Mouse (Mus musculus) small intestine, adult 2 months (tissue): ENCODE measurements around the gene Galnt15. TPM values are rescaled to one million over a fixed set of nuclear protein-coding genes. Genes with fewer than 3 reads are reported as not detected.

ENCODE experiments used
- H3K27ac ChIP-seq: fragments of 200-500 bp; 2 replicates; pipeline ENCODE4 v1.5.1; 2012; ENCODE audit warnings: low read depth, low read length, control low read depth, inconsistent platforms; ENCODE audit not compliant: insufficient read depth
- H3K27me3 ChIP-seq: fragments of 200-500 bp; 2 replicates; pipeline ENCODE4 v1.6.1; 2012; ENCODE audit warnings: mild to moderate bottlenecking, moderate library complexity, low read length, inconsistent platforms; ENCODE audit not compliant: control insufficient read depth, insufficient read depth
- H3K36me3 ChIP-seq: fragments of 200-500 bp; 2 replicates; pipeline ENCODE4 v1.6.1; 2012; ENCODE audit warnings: mild to moderate bottlenecking, low read length, control low read depth, inconsistent platforms; ENCODE audit not compliant: control insufficient read depth, insufficient read depth
- H3K4me1 ChIP-seq: fragments of 200-500 bp; 2 replicates; pipeline ENCODE4 v1.6.1; 2012; ENCODE audit warnings: low read length, inconsistent platforms, mixed read lengths; ENCODE audit not compliant: control insufficient read depth, insufficient read depth, insufficient read length
- H3K4me3 ChIP-seq: fragments of 200-500 bp; 2 replicates; pipeline ENCODE4 v1.5.1; 2012; ENCODE audit warnings: low read depth, mild to moderate bottlenecking, control low read depth, inconsistent platforms, low read length, moderate library complexity
- CTCF ChIP-seq: fragments of 200-500 bp; IDR thresholded peaks from 2 replicates; pipeline ENCODE4 v1.5.1; 2012; ENCODE audit warnings: low read depth, mild to moderate bottlenecking, control low read depth, inconsistent platforms, low read length, moderate library complexity, mixed read lengths; ENCODE audit not compliant: insufficient replicate concordance, insufficient read length; ENCODE audit errors: extremely low read depth
- POLR2A ChIP-seq: fragments of 200-500 bp; IDR thresholded peaks from 2 replicates; pipeline ENCODE4 v1.6.1; 2012; ENCODE audit warnings: low read depth, mild to moderate bottlenecking, control low read depth, inconsistent platforms, low read length, moderate library complexity
- WGBS: fragments of 180-500 bp; shearing (Covaris S2); methylation state at CpG from one replicate; pipeline ENCODE4 v1.1.7; 2018; 5-methylcytosine and 5-hydroxymethylcytosine counted together
- polyA plus RNA-seq: library from polyadenylated mRNA; depleted of rRNA; stranded (reverse); fragments of >200 nt; gene quantifications from 2 replicates; pipeline ENCODE4 v1.2.3, GENCODE M21; 2012

The Galnt15 gene
- polyA plus RNA-seq, 1 experiment: 2.1 TPM

DNA sequence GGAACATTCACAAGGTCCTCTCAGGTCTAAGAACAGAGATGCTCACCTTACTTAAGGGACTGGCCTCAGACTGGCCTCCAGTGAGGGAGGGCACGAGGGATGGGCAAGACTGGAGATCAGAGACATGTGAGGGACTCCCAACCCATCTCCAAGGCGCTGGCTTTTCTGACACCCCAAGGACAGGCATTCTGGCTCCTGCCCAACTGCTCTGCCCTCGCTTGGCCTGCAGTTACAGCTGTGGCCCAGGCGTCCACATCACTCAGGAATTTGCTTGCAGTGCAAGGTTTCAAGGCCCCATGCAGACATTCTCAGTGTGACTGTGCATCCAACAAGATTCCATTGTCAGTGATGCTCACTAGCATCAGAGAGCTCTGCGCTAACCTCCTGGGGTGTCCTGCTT, 7.7 kb downstream of the Galnt15 start:
- TF ChIP-seq CTCF (no peak), POLR2A (no peak)
- no peaks in the 10 kb centered on the region for H3K4me1 ChIP-seq
- 71% methylated on average over 5 of the region's 5 CpGs for WGBS
- H3K27ac ChIP-seq: no peak overlapping the region
- no peak overlapping the region for H3K4me3 ChIP-seq
- no peaks in the 10 kb centered on the region for H3K36me3 ChIP-seq
- no peaks in the 10 kb centered on the region for H3K27me3 ChIP-seq

DNA sequence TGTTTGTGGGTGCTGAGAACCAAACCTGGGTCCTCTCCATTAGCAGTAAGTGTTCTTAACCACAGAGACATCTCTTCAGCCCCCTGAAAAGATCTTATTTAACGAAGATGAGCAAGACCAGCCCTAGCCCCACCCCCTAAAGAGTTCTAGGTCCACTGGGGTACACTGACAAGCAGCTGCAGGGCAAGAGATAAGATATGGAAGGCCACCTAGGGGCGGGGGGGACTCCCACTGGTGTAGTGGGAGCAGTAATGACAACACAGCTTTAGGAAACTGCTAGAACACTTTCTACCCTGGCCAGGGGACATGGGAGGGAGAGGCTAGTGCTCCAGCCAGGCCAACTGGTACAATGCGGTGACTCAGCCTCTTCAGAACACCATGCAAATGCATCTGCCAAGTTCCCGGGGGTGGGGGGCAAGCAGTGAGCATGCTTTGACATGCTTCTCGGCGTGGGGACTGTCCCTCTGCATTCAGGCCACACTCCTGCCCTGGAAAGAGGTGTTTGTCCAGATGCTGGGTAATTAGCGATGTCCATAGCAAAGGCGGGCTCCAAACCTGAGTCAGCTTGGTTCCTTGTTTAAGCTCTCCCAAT, 9.0 kb downstream of the Galnt15 start:
- WGBS: 66% methylated on average over 8 of the region's 8 CpGs
- Histone ChIP-seq H3K4me3 (no peak overlapping the region), H3K4me1 (no peaks in the 10 kb centered on the region), H3K27me3 (no peaks in the 10 kb centered on the region), H3K27ac (no peak overlapping the region), H3K36me3 (no peaks in the 10 kb centered on the region; the same call in 1 of the 2 replicates)
- TF ChIP-seq CTCF (no peak), POLR2A (no peak)

DNA sequence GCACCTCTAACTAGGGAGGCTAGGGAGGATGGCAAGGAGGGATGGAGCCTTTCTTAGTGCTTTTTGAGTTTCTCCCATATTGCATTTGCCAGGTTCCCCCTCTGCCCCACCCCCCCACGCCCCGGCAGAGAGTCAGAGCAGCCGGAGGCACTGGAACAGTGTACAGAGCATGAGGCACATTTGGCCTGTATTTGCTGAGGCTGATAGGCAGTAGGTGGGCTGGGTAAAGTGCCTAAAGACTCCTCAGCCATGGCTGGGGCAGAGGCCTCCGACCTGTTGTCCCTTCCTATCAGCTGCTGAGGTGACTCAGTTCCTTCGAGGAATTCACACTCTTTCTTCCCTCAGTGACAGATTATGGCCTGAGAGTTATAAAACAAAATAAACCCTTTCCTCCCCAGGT, 13.3 kb downstream of the Galnt15 start:
- TF ChIP-seq POLR2A: no peak
- no peaks in the 10 kb centered on the region for H3K27me3 ChIP-seq
- H3K4me3 ChIP-seq: no peak overlapping the region
- 23% methylated on average over 5 of the region's 5 CpGs for WGBS
- H3K27ac ChIP-seq: no peak overlapping the region
- no peaks in the 10 kb centered on the region for H3K4me1 ChIP-seq
- no peaks in the 10 kb centered on the region; the same call in 1 of the 2 replicates for H3K36me3 ChIP-seq

DNA sequence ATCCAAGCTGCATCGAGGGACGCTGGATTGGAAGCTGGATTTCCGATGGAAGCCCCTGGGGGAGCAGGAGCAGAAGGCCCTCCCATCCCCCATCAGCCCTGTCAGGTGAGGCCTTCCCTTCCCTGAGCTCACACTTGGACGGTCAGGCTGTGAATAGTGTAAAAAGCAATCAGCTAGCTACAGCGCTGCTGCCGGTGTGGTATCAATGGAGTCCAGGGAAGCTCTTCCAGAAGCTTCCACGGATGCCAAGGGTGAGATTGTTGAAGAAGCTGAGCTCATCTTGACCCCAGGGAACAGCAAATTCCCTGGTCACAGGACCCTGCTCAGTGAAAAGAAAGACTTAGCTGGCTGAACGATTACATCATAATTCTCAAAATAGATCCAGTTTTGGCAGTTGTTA, 17.6 kb downstream of the Galnt15 start:
- TF ChIP-seq CTCF: no peak
- WGBS: 75% methylated on average over 8 of the region's 8 CpGs
- no peaks in the 10 kb centered on the region for H3K4me1 ChIP-seq
- no peaks in the 10 kb centered on the region for H3K27me3 ChIP-seq
- no peak overlapping the region for H3K4me3 ChIP-seq
- H3K36me3 ChIP-seq: no peaks in the 10 kb centered on the region; the same call in 1 of the 2 replicates
- no peak overlapping the region for H3K27ac ChIP-seq

DNA sequence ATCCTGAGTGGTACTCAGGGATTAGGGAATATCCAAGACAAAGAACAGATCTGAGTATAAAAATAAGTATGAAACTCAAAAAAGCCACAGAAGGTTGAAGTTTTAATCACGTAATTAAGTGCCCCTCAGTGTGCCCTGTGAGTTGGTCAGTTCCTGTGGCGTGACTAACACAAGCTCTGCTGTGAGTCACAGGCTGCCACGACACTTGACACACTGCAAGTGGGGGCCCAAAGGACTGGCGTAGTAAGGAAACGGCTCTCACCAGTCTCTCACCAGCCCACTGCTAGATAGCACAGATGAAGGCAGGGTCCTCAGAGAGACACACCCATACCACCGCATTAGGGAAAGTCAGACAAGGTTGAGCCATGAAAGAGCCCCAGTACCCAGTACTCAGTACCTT, 21.4 kb downstream of the Galnt15 start:
- Histone ChIP-seq H3K27ac (no peak overlapping the region), H3K4me1 (no peaks in the 10 kb centered on the region), H3K36me3 (no peaks in the 10 kb centered on the region), H3K4me3 (no peak overlapping the region), H3K27me3 (no peaks in the 10 kb centered on the region)
- TF ChIP-seq POLR2A (no peak), CTCF (no peak)
- WGBS: 78% methylated on average over 6 of the region's 6 CpGs

DNA sequence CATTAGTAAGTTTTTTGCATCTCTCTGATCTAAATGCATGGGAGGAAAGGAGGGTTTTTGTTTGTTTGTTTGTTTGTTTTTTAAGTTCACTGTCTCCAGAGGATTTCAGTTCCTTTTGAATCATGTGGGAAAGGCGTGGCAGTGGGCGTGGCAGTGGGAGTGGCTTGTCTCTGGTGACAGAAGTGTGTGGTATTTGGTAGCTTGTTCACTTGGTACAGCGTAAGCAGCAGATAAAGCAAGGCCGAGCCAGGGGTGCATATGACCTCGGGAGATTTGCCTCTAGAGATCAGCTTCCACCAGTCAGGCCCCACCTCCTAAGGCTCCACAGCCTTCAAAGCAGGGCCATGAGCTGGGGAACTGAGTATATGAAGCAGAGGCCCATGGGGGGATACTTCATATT, 25.1 kb downstream of the Galnt15 start:
- 65% methylated on average over 5 of the region's 5 CpGs for WGBS
- Histone ChIP-seq H3K27me3 (no peaks in the 10 kb centered on the region), H3K4me3 (no peak overlapping the region), H3K4me1 (no peaks in the 10 kb centered on the region), H3K36me3 (no peaks in the 10 kb centered on the region; the same call in 1 of the 2 replicates), H3K27ac (no peak overlapping the region)
- TF ChIP-seq CTCF (no peak), POLR2A (no peak)

DNA sequence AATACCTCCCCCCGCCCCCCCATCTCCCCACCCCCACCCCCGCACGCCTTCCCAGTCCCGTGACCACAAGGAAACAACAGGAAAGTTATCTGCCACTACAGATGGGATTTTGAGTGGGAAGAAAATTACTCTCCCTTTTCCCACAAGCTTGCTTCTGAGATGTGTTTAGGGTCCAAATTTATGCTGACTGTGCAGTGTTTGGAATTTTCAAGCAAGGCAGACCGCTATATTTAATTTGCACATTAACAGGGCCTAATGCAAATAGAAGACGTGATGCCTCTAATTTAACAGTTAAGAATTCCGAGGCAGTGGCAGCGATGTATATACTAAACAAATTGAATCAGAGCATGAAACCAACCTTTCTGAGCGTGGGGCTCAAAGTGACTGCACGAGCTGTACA, 26.0 kb downstream of the Galnt15 start:
- 64% methylated on average over 10 of the region's 10 CpGs for WGBS
- Histone ChIP-seq H3K4me1 (no peaks in the 10 kb centered on the region), H3K36me3 (no peaks in the 10 kb centered on the region; the same call in 1 of the 2 replicates), H3K27ac (no peak overlapping the region), H3K4me3 (no peak overlapping the region), H3K27me3 (no peaks in the 10 kb centered on the region)
- TF ChIP-seq POLR2A: no peak
- no peak for TF ChIP-seq CTCF
